Mouse (Mus musculus): ENCODE measurements at regions not wholly inside any gene's neighbourhood (a gene's known extent, or its start where the extent isn't known, plus 50 kb on each side); places are given as distances from the start of the nearest gene placed in this dataset.

- DNase-seq (ENCODE audit: low spot score in 2 of 2), result peak in 1 of 2 experiments; percentile 31
These were observed 56.2 kb upstream of the Akap13 start for GRCm38 (mm10) chr7:75398904-75399724.

GRCm38 (mm10) chr7:75400471-75400870 is 54.9 kb upstream of the Akap13 start:
- no peak for DNase-seq (ENCODE audit: low spot score in 2 of 2)

- no peak for DNase-seq (ENCODE audit: low spot score in 2 of 2)
These were observed 50.4 kb upstream of the Akap13 start for GRCm38 (mm10) chr7:75404955-75405354.

Measured in frontal cortex, postnatal 36 days (tissue).